Mouse (Mus musculus) E14TG2a.4 (cell line): ENCODE measurements around the gene Rbm24.

Experiments used
- H3K27me3 ChIP-seq: 2 replicates; pipeline ENCODE4 v1.6.1; 2014; ENCODE audit warnings: low read length, control low read depth; ENCODE audit not compliant: insufficient read depth
- H3K36me3 ChIP-seq: 2 replicates; pipeline ENCODE4 v1.6.1; 2014; ENCODE audit warnings: low read length, control low read depth; ENCODE audit not compliant: insufficient read depth
- H3K4me1 ChIP-seq: replicated peaks from 2 replicates; pipeline ENCODE4 v1.6.1; 2014; ENCODE audit warnings: low read depth, low read length, control low read depth
- H3K4me3 ChIP-seq: replicated peaks from 2 replicates; pipeline ENCODE4 v1.5.1; 2014; ENCODE audit warnings: mild to moderate bottlenecking, low read length
- H3K9me3 ChIP-seq: 2 replicates; pipeline ENCODE4 v1.6.1; 2014; ENCODE audit warnings: low read length, control low read depth
- CTCF ChIP-seq: conservative IDR thresholded peaks from 2 replicates; pipeline ENCODE4 v1.5.1; 2014; ENCODE audit warnings: low read length
- NANOG ChIP-seq: IDR thresholded peaks from 2 replicates; pipeline ENCODE4 v1.6.1; 2014; ENCODE audit warnings: borderline replicate concordance, low read length, mixed read lengths
- POU5F1 ChIP-seq: IDR thresholded peaks from 2 replicates; pipeline ENCODE4 v1.6.1; 2014; ENCODE audit warnings: low read length, borderline replicate concordance

Gene Rbm24

DNA sequence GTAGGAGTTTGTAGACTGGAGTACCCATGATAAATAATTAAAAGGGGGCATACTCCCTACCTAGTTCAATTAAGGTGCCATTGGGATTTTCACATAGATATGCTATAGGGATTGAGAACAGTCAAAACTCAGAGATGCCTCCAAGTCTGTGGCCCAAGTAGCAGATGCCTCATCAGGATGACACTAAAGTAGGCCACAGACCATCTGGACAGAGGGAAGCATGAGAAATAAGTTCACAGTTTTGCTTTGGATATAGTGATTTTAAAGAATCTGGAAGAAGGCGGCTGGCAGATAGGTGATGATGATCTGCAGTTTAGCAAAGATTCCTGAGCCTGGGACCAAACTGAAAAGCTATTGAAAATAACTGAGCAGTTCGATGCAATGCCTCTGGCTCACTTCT, 30.0 kb downstream of the Rbm24 start:
- H3K4me1 ChIP-seq: peaks cover 7% of the 10 kb centered on the region; the same call in 1 of the 2 replicates
- no peak overlapping the region for H3K4me3 ChIP-seq
- no peaks in the 10 kb centered on the region for H3K9me3 ChIP-seq
- no peaks in the 10 kb centered on the region for H3K27me3 ChIP-seq
- TF ChIP-seq CTCF (no peak), POU5F1 (no peak), NANOG (no peak)
- no peaks in the 10 kb centered on the region for H3K36me3 ChIP-seq

GRCm38 (mm10) chr13:46449955-46450354, 31.7 kb downstream of the Rbm24 start:
- H3K27me3 ChIP-seq: no peaks in the 10 kb centered on the region
- H3K36me3 ChIP-seq: no peaks in the 10 kb centered on the region
- peaks cover 7% of the 10 kb centered on the region; the same call in 1 of the 2 replicates for H3K4me1 ChIP-seq
- no peaks in the 10 kb centered on the region for H3K9me3 ChIP-seq
- no peak overlapping the region for H3K4me3 ChIP-seq
- TF ChIP-seq NANOG (no peak), POU5F1 (no peak), CTCF (no peak)

DNA sequence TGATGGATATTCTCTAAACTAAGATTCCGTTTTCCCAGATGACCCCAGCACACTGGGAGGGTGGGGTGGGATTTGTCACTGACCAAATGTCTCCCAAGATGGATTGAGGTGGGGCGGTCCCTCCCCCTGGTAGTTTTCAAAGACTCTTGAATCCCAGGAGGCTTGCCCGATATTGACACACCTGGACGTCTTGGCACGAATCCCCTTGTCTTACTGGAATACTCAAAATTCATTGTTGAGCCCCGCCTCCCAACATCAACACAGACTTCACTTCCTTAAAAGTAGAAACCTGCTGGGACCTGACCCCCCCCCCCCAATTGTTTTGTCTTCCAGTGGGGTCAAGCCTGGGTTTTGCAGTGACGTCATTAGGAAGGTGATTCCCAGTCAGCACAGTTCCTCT, 32.4 kb downstream of the Rbm24 start:
- peaks cover 7% of the 10 kb centered on the region; the same call in 1 of the 2 replicates for H3K4me1 ChIP-seq
- no peaks in the 10 kb centered on the region for H3K36me3 ChIP-seq
- no peak overlapping the region for H3K4me3 ChIP-seq
- H3K27me3 ChIP-seq: no peaks in the 10 kb centered on the region
- no peaks in the 10 kb centered on the region for H3K9me3 ChIP-seq
- TF ChIP-seq NANOG (no peak), CTCF (no peak), POU5F1 (no peak)

DNA sequence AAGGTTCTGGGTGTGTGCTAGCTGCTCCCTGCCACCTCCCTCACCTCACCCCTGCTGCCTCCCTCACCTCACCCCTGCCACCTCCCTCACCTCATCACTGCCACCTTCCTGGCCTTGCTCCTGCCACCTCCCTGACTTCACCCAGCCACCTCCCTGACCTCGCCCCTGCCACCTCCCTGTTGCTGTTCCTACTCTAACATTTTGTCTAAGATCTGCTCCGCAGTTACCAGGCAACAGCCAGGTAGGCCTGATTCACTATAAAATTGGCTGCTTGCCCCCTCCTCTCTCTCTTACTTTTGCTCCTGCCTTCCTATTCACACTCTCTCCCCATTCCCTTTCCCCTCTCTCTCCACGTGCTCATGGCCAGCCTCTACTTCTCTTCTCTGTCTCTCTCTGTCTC, 33.3 kb downstream of the Rbm24 start:
- Histone ChIP-seq H3K36me3 (no peaks in the 10 kb centered on the region), H3K27me3 (no peaks in the 10 kb centered on the region), H3K4me1 (peaks cover 7% of the 10 kb centered on the region; the same call in 1 of the 2 replicates), H3K9me3 (no peaks in the 10 kb centered on the region), H3K4me3 (no peak overlapping the region)
- TF ChIP-seq CTCF (no peak), NANOG (no peak), POU5F1 (no peak)

- Histone ChIP-seq H3K4me1 (no peaks in the 10 kb centered on the region), H3K36me3 (no peaks in the 10 kb centered on the region), H3K4me3 (no peak overlapping the region), H3K27me3 (no peaks in the 10 kb centered on the region), H3K9me3 (no peaks in the 10 kb centered on the region)
- TF ChIP-seq CTCF (no peak), NANOG (no peak), POU5F1 (no peak)
These were observed 41.3 kb downstream of the Rbm24 start for GRCm38 (mm10) chr13:46459546-46459945.

DNA sequence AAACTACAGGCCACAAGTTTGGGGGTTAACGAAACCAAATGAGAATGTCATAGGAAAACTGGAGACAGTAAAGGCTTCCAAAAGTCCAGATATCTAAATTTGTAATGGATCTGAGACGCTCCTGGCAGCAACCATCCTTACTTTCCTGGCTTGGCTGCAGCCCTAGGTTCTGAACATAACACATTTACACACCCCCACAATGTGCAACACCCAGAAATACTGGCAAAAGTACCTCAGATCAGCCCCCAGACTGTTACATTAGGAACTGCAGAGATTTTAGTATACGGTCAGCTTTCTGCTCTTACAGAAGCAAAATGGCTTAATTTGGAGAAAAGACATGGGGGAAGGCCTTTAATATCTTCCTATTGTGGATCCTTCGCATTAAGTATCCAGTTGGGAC, 44.0 kb downstream of the Rbm24 start:
- TF ChIP-seq CTCF (no peak), NANOG (no peak), POU5F1 (no peak)

GRCm38 (mm10) chr13:46463764-46464163, 45.5 kb downstream of the Rbm24 start:
- no peaks in the 10 kb centered on the region for H3K27me3 ChIP-seq
- H3K9me3 ChIP-seq: no peaks in the 10 kb centered on the region
- H3K4me1 ChIP-seq: no peaks in the 10 kb centered on the region
- H3K36me3 ChIP-seq: no peaks in the 10 kb centered on the region
- H3K4me3 ChIP-seq: no peak overlapping the region
- no peak for TF ChIP-seq CTCF
- no peak for TF ChIP-seq NANOG
- no peak for TF ChIP-seq POU5F1

More for the DNA sequence above, 44.0 kb downstream of the Rbm24 start:
- Histone ChIP-seq H3K36me3 (no peaks in the 10 kb centered on the region), H3K4me1 (no peaks in the 10 kb centered on the region), H3K27me3 (no peaks in the 10 kb centered on the region), H3K9me3 (no peaks in the 10 kb centered on the region), H3K4me3 (no peak overlapping the region)

- Histone ChIP-seq H3K4me1 (no peaks in the 10 kb centered on the region), H3K9me3 (no peaks in the 10 kb centered on the region), H3K36me3 (no peaks in the 10 kb centered on the region), H3K27me3 (peaks cover 3% of the 10 kb centered on the region; the same call in 1 of the 2 replicates), H3K4me3 (no peak overlapping the region)
- TF ChIP-seq NANOG (no peak), POU5F1 (no peak), CTCF (no peak)
These were observed 50.0 kb downstream of the Rbm24 start for GRCm38 (mm10) chr13:46468251-46468650.

DNA sequence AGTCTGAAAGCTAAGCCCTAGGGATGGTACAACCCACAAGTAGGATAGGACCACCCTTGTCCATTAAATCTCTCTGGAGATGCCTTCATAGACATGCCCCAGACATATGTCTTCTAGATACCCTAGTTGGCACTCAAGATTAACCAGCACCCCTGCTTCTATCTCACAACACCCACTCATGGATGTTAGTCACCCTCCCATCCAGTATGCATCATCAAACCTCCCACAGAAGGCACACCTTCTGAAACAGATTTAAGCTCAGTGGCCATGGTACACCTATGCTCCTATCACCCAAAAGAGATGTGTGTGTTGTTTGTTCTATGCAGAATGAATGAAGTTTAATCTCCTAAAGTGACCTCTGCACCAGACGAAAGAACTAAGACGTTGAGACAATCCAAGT, 51.3 kb downstream of the Rbm24 start:
- Histone ChIP-seq H3K4me3 (no peak overlapping the region), H3K9me3 (no peaks in the 10 kb centered on the region), H3K4me1 (no peaks in the 10 kb centered on the region), H3K36me3 (no peaks in the 10 kb centered on the region), H3K27me3 (peaks cover 3% of the 10 kb centered on the region; the same call in 1 of the 2 replicates)
- no peak for TF ChIP-seq POU5F1
- no peak for TF ChIP-seq CTCF
